Mouse (Mus musculus): ENCODE measurements around the gene Prdm1.

Prdm1 gene

DNA sequence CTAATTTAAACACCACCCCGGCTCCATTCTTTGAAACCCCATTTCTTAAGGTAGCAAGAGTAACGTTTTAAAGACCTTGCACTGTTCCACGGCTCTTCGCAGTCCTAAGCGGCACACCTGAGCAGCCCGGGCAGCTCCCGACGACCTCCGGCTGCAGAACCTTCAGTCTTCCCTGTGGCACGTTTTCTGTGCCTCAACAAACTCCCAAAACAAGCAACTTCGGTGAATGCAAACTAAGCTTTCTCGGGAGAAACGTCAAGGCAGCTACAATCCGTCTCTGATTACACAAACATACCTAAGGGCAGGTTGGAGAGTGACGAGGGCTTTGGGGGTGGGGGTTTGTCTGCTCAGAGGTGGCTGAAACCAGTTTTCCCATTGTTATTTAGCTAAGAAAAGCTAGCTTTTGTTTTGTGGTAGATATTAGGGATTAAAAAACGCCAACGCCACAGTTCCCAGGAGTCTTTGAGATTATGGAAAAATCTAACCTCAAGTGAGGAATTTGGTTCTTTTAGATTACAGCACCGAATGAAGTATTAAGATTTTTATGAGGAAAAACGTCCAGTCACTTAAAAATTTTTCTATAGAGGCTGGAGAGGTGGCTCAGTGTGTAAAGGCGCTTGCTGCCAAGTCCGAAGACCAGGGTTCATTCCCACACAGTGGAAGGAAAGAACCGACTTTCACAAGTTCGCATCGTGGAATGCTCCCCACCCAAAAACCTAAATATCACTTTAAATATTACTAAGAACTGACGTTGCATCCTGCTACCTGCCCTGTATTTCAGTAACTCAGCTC, at the start of gene Prdm1:
Gene Prdm1 (minus strand): TSS at position 211 of the 792 bp plus-strand sequence.
- DNase-seq, result no peak

DNA sequence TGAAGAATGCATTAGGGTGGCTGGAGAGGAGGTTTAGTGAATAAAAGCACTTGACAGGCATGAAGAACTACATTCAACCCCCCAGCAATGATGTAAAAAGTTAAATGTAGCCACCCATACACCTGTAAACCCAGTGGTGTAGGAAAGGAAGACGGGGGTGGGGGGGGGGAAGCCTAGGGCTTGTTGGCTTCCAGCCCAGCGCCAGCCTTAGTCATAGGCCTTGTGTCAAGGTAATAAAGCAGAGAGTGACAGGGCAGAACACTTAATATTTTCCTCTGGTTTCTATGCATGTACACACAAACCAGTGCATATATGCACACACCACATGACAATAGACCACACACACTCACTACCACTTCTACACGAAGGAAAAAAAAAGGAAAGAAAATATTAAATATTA, 37.7 kb upstream of the Prdm1 start:
- no peak for DNase-seq

DNA sequence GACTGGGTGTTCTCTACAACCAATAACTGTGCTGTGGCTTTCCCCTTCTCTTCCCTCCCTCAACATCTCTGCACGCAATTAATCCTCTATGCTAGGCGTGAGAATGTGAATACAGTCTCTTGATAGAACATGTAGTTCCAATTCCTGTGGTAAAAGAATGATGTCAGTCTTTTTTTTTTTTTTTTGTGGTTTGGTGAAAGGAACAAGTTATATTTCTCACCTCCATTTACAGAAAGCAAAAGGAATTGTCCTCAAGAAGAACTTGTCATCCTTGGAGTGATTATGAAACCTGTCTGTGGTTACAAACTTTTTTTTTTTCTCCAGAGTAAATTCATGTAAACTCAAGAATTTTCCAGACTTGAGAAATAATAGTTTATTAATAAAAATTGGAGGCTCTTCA, 36.8 kb upstream of the Prdm1 start:
- no peak for DNase-seq

DNA sequence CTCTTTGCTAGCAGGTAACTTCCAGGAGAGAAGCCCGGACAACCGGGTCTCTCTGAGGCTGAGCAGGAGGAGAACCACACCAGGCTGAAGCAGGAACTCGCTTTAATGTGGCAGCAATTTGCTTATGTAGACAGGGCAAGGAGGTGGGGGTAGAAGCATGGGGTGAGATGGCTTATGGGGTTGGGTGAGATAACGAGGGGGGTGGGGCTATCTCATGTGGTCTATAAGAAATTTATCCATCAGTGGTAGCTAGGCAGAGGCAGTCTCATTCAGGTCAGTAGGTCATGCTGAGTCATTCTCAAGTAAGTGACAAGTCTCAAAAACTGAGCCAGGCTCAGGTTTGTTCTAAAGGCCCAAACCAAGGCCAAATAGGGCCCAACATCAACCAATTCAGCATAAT, 28.5 kb upstream of the Prdm1 start:
- DNase-seq, result no peak

DNA sequence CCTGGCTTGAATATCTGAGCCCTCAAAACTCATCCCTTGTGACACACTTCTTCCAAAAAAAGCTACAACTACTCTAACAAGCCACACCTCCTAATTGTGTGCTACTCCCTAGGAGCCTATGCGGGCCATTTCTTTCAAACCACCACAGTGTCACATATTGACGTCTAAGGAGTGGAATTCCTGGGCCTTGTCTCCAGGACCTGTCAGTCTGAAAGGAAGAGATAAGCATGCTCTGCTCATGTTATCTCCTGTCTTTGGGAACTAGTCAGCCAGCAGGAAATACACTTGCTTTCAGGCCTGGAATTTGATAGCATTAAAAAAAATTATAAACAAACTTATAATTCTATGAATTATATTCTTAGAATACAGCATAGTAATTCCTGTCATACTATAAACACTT, 27.0 kb upstream of the Prdm1 start:
- DNase-seq, result no peak

DNA sequence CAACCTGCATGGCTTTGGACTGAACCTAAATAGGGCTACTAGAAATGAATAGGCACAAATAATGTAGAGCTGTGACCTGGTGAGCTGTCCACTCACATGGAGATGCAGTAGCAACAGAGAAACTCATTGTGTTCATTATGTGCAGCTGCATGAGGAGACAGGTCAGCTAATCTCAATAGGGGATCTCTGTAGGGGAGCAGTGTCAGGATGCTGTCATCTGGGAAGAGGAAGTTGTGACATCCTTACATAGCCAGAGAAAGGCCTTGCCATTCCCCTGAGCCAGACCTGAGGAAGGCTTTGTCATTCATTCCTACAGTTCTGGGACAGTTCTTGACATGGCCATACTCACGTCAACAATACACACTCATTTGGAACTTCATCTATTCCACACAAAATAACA, 25.3 kb upstream of the Prdm1 start:
- DNase-seq, result no peak

DNA sequence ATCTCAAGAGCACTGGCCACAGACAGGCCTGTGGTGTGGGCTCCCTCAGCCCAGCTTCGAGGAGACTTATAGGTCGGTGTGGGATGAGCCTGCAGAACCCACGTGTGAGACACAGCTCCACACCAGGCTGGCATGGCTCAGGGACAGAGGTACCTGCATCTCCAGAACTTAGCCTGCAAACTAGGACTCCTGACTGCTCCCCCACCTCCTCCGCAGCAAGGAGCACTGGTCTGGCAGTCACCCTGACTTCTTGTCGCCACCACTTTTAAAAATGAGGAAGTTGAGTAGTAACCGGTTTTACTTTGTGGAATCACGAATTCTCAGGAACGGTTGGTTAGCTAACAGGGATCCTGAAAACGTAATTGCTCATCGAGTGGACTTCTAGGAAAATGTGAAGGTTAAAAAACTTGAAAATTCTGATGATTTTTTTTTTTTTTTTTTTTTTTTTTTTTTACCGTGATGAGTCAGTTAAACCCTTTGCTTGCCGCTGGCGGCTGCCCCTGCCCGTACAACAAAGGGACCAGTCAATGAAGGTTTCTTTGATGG, 10.8 kb upstream of the Prdm1 start:
- DNase-seq, result no peak

DNA sequence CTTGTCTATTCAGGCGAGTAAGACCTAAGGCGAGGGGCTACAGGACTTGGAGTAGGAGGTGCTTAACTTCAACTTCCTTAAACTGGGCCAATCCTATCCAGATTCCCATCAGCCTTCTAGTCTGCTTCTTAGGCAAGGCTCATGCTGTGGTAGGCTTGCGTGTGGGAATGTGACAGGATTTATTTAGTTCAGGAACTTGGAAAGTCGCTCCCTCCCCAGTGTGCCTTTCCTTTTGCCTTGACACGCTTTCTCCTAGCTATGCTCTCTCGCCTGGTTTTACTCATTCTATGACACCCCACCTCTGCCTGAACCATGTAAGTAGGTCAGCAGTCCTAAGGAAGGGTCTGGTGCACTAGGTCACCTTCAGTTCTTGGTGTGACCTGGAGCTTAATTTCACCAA, 9.8 kb upstream of the Prdm1 start:
- no peak for DNase-seq

DNA sequence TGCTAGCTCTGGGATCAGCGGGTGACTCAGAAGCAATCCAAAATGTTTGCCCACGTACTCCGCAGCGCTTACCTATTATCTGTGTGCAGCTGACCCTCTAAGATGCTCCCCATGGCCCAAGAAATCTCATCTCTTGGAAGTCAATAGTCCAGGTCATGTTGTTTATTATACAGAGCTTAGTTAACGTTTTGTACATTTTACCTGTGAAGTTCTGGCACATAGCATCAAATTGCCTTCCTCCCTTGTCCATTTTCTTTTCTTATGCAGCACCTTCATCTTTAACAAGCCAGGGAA, 1.7 kb upstream of the Prdm1 start:
- DNase-seq, result no peak

DNA sequence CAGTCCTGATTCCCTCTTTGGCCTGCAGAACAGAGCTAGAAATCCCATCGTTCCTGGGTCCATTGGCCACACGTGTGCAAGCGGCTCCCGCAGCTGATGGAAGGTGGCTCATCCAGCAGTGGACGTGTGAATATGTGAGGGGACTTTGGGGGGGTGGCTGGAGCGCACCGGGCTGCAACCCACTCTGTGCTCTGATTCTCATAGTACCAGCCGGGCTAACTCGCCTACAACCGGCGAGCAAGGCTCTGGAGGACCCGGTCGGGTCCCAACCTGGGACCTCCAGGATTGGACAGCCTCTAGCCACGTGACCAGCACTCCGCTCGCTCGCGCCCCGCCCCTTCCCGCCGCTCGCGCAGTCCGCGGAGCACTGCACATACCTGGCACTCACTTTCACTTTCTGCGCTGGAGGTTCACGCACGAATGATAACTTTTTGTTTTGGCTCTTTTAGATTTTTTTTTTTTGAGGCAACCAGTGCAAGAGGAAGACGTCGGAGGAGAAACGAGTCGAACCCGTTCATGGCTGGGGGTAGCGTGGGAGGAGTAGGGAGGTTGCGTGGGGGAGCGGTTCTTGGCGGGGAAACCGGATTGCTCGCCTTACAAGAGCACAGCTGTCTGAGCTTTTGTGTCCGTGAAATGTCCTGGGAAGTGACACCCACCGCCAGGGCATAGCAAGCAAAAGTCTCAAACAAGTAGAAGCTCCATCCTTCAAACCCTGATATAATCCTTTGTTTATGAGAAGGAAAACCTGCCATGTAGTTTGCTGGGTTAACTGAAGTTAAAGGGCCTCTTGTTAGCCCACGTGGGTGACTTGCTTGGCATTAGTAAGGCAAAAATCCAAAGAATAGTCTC, 1.1 kb upstream of the Prdm1 start:
- peak; percentile 90 to 92 for DNase-seq

DNA sequence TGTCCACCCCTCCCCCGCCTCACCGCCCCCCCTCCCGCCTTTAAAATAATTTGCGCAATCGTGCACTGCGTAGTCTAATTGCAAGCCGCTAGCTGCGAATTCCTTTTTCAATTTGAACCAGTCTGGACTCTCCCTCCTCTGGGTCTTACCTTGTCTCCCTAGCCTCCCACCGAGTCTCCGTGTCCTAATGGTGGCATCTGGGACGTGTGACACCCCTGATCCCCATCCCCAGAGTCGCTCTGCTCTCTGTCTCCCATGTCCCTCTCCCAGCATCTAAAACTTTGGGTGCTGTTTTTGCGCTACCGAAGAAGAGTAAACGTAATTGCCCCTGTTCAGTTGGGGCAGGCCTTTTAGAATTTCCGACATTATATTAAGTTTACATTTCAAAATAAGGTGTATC, 650 bp downstream of the Prdm1 start:
- peak in 1 of 2 experiments; percentile 15 for DNase-seq

DNA sequence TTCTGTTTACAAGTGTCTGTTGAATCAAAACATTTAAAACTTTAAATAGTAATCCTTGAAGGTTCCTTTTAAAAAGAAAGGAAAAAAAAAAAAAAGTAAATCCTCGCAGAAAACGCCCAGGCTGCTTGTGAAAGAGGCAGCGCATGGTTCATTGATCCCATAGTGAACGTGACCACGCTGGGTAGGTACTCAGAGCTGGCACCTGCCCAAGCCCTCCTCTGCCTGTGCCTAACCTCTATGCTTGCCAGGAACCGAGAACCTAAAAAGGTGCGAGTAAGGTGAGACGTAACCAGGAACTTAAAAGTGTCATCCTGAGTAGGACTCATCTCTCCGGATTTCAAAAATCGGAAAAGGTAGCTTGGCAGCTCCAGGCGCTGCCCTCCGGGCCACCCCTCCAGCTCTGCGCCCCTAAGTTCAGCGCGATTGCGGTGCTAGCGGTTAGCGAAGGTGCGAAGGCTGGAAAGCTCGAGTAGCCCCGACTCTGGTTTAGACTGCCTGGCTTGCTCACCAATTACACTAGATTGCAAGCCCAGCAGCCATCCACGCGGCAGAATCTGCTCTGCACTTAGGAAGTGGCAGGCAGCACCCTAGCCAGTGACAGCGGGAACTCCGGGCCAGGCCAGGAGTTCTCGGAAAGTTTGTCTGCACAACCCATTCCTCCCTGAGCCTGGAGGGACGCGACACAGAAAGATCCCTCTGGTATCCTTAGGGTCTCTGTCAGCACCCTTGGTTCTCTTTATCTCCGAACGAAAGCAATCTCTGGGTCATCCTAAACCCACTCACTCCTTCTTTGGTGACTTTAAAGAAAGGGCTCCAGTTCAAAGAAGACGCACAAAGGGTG, 1.3 kb downstream of the Prdm1 start:
- DNase-seq, result peak; percentile 59 to 66

DNA sequence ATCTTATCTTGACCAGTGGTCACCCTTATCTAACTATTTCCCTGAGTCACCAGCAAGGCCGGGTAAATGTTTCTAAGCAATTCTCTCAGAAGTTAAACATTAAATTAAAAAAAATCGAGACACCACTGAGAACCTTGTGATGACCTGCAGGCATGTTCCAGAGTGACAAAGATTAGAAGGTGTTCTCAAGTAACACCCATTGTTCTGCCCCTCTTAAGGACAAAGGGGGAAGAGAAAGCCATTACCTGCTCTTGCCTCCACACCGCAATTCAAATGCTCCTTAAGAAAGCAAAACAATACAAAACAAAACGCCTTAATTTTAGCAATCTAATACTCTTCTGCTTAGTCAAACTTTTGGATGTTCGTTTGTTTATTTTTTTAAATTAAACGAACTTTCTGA, 8.1 kb downstream of the Prdm1 start:
- no peak for DNase-seq

DNA sequence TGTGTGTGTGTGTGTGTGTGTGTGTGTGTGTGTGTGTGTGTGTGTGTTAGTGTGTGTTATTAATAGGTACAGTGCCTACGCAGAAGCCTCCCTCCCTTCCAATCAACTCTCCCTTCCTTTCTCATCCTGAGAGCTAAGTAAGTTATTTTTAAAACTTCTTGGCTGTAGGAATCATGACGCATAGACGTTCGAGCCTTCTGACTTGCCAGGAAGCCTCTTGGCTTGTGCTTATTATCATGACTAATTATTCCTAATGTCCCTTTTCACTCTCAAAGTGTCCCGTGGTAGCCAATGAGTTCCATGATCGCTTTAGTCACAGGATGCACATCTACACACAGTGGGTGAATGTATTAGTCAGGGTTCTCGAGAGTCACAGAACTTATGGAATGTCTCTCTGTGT, 9.7 kb downstream of the Prdm1 start:
- no peak for DNase-seq

DNA sequence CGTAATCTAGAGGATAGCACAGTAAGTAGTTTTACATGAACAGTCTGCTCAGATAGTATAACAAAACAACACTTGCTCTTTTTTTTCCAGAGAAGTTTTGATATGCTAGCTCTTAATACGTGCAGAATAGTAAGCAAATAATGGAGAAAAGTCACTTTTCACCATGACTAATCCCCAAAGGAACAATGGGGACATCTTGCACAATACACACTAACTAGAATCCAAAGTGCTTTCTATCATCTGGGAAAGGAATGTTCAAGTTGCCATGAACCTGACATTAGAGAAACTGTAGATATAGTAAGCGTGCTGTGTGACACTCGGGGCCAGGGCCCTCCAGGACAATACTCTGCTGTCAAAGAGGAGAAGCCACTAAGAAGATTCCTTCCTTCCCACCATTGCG, 15.2 kb downstream of the Prdm1 start:
- DNase-seq, result no peak

DNA sequence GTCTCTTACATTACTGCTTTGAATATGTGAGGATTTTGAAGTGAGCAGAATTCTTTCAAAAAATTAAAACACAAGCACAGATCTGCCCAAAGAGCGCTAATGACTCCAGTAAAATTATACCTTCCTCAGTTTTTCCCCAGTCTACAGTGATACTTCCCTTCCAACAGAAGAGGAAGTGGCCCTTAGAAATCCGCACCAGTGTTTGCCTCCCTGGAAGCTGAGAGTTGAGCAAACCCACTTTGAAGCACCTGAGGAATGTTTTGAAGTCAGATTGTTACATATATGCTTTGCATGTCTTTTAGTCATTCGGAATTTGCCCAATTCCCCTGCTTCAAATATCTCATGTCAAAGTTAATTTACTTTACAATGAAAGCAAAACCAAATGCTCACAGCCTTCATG, 17.3 kb downstream of the Prdm1 start:
- no peak for DNase-seq

DNA sequence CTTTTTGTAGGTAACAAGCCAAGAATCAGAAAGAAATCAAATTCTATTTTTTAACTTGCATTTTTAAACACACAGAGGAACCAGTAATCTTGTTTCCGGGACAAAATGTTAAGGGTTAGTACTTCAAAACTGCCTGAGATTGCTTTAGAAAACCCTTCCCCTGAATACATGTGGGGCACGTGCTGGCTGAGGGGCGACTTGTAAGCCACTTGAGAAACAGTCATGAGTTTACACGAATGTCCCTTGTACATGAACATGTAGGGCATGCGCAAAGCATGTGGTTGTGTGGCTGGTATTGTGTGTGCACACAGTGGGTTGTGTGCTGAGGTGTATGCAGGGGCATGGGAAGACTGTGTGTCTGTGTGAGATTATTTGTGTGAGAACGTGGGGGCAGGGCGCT, 19.7 kb downstream of the Prdm1 start:
- no peak for DNase-seq

DNA sequence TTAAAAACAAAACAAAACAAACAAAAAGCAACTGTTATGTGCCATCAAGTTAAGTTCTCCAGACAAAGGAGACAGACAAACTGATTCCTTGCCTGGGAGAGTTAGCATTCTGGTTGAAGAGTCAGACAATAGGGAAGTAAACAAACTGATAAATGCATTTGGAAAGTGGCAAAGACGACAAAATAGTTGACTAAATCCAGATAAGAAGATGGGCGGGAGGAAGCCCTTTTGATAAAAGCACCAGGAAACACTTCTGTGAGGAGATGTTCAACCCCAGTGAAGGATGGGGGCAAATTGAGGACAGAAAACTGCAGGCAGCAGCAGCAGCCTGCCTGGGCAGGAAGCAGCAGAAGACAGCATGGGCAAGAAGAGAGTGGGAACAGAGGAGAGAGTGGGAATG, 20.3 kb downstream of the Prdm1 start:
- no peak for DNase-seq

DNA sequence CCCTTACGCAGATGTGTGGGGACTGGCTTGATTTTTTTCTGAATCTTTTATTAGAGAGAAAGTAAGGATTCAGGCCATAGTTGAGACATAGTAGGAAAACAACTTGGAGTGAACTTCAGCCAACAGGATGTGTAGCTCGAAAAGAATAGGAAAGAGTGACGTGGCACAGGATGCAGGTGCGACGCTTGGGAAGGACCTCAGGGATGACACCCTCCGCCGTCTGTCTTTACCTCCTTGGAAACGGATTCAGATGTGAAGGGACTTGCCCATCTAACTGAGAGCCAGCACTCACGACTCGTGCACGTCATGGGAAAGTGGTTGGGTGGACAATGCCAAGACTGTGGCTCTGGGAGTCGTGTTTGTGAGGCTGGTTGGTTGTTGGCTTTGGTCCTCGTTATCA, 25.4 kb downstream of the Prdm1 start:
- DNase-seq, result no peak

DNA sequence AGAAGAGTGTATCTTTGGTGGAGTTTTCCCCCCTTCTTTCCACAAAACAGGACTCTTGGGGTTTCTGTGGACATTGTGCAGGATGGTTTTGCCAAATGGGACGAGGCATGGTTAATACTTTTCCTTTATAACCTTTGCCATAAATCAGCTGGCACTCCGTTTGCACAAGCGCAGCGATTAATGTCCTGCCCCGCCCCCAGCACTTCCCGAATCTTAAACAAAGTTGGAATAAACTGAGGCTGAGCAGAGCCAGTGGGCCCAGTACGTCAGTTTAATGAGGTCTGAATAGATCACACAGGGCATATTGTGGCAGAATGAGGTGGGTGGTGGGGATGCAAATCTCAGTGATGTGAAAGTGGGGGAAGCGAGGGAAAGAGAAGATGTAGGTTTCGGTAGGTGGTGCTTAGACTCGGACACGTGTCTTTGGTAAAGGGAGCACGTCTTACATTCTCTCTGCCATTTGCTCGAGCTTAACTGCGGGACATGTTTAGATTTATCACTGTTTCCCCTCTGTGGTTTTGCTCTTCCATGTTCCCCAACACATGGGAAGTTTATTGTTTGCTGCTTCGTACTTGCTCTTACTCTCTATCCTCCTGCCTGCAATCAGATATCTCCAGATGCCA, 28.3 kb downstream of the Prdm1 start:
- DNase-seq, result no peak

DNA sequence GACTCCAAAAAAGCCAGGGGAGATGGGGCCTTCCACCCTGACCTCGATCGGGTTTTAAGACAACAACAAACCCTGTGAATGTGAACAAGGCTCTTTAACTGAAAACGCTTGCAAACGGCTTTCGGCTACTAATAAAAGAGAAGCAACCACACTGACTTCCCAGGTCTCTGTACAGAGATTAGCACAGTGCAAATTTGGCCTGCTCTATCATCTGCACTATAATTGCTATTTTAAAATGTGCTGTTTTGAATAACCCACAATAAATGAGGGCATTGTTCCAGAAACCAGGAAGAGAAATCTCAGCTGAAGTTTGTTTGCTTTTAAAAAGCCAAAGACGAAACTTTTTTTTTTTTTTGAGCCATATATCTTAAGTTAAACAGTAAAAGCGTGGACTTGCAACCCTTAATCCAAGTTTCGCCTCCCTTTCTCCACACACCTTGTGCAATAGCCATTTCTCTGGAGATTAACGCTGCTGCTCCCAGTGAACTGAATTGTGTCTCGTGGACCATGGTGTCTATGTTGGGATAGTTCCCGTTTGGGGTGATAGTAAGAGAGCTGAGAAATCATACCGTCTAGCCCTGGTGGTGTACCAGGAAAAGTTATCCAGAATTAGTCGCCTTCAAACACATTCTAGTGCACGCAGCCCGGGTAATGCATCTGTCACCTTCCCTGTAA, 34.3 kb downstream of the Prdm1 start:
- no peak for DNase-seq

DNA sequence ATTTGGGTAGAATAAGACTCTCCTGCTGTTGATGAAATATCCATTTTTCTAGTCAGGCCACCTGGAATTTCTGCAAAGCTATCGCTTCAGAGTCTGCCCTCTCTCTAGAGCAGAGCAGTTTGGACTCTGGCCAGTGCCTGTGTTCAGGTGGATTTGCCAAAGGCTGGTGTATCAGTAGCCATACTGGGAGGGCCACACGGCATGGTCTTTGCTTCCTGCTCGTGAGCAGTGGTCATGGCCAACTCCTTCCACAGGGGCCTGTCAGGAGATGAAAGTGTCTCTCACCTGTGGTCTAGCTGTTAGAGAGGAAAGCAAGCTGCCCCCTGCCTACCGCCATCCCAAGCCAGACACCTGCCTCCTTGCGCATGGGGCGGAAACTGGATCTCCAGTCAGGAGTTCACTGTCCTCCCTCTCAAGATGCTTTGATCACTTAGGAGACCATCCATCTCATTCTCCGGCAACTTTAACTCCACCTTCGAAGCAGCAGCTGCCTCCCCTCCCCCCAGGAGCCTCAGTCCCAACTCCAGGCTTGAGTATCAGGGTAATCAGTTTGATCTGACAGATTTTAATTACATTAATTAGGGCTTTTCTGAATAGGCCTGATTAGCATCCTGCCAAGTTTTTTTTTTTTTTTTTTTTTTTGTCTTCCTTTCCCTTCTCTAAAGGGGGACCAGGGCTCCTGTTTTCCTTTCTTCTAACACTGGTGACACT, 35.3 kb downstream of the Prdm1 start:
- DNase-seq, result no peak

All from lung, adult 18-20 months (tissue).